ENCODE assay signal across 23 mouse cellular contexts in genomic region chr16:18356961-18357360, GRCm38 (mm10). TPM values are rescaled to one million over a fixed set of nuclear protein-coding genes. Genes with fewer than 3 reads are reported as not detected.
DNase-seq lines count a peak whose midpoint lies in the region; ATAC-seq lines count a peak whose summit lies in the region.
"Had no signal": no experiment of that assay in that cellular context is flagged by ENCODE, and none has a peak within 500 bp of the region (broad histone marks: within the 10 kb centered on the region; RNA-seq: fewer than 3 reads in every experiment).

No protein-coding gene starts in this region.

- peak; percentile 56 to 57 for DNase-seq in heart, adult 18-20 months
- DNase-seq in heart, postnatal 25 days (ENCODE audit: low spot score): no peak
- DNase-seq in ES-CJ7 (ENCODE audit: low read depth, low spot score): peak; percentile 51
- peak; percentile 71 for DNase-seq in ZHBTc4 (ENCODE audit: low read depth, low spot score)
- peak; percentile 51 for DNase-seq in gastrocnemius, postnatal 25 days
- DNase-seq in kidney, adult 11 months: no peak
- DNase-seq: adrenal gland, postnatal 25 days; B cell, adult 2 months; forebrain, postnatal 0 days; kidney, adult 2 months; kidney, postnatal 36 days; midbrain, embryonic 14.5 days; right cerebral cortex, postnatal 25 days; thymus, postnatal 4 days had no signal

- H3K27ac ChIP-seq in liver, embryonic 12.5 days: no peak overlapping the region
- H3K27ac ChIP-seq: layer of hippocampus, adult 2 months; left cerebral cortex, adult 2 months; limb, embryonic 12.5 days; neural tube, embryonic 15.5 days had no signal

- no peak overlapping the region for H3K4me3 ChIP-seq in liver, embryonic 12.5 days
- H3K4me3 ChIP-seq: erythroblast, embryonic 14.5 days; heart, embryonic 12.5 days; layer of hippocampus, adult 2 months; left cerebral cortex, adult 2 months; limb, embryonic 12.5 days; neural tube, embryonic 15.5 days had no signal

- no peaks in the 10 kb centered on the region for H3K36me3 ChIP-seq in liver, embryonic 12.5 days
- H3K36me3 ChIP-seq: heart, embryonic 12.5 days; limb, embryonic 12.5 days had no signal

- 60% methylated on average over 1 of the region's 1 CpGs for WGBS in liver, embryonic 12.5 days (ENCODE audit: insufficient replicate concordance)

- H3K4me2 ChIP-seq in liver, embryonic 12.5 days: no peak overlapping the region
- H3K4me2 ChIP-seq: heart, embryonic 12.5 days; limb, embryonic 12.5 days; neural tube, embryonic 15.5 days had no signal

- H3K27me3 ChIP-seq in liver, embryonic 12.5 days (replicated peaks): no peaks in the 10 kb centered on the region
- H3K27me3 ChIP-seq: heart, embryonic 12.5 days; limb, embryonic 12.5 days; neural tube, embryonic 15.5 days; Patski had no signal

- intact Hi-C loops in heart, postnatal 25 days (cut with DNase I): no loop called here

- H3K4me1 ChIP-seq in liver, embryonic 12.5 days: peaks cover 30% of the 10 kb centered on the region
- H3K4me1 ChIP-seq: heart, embryonic 12.5 days; limb, embryonic 12.5 days had no signal

- ATAC-seq in liver, embryonic 12.5 days: no peak
- ATAC-seq: forebrain, postnatal 0 days; hindbrain, embryonic 16.5 days; Patski had no signal

- H3K9me3 ChIP-seq in liver, embryonic 12.5 days (replicated peaks): no peaks in the 10 kb centered on the region
- H3K9me3 ChIP-seq: heart, embryonic 12.5 days; limb, embryonic 12.5 days; neural tube, embryonic 15.5 days had no signal

- H3K9ac ChIP-seq in liver, embryonic 12.5 days: no peak overlapping the region
- H3K9ac ChIP-seq: forebrain, postnatal 0 days; heart, embryonic 12.5 days; limb, embryonic 12.5 days; neural tube, embryonic 15.5 days had no signal

RNA-seq across cellular contexts. Expression of gene Arvcf, which starts 9.0 kb away (rescaled TPM):
- total RNA-seq in heart, adult 18-20 months (2021): 10 to 100 TPM; 13.1 to 15.1 TPM
- total RNA-seq in heart, postnatal 25 days (2021): 10 to 100 TPM; 18.6 to 21.7 TPM
- total RNA-seq in gastrocnemius, postnatal 25 days (2021): 10 to 100 TPM; 12.5 to 14.3 TPM
- 12.6 and 12.9 TPM in 2 replicates for polyA plus RNA-seq in liver, embryonic 12.5 days (2016; fragmentation: Nextera tagmentation; extraction: Ambion mirVana)

RNA-seq across cellular contexts. Expression of gene Tango2, which starts 9.1 kb away (rescaled TPM):
- total RNA-seq in heart, adult 18-20 months (2021): 100 to 1,000 TPM; 170 to 176 TPM
- 100 to 1,000 TPM; 147 TPM for total RNA-seq in heart, postnatal 25 days (2021)
- 10 to 100 TPM; 37.3 to 37.6 TPM for total RNA-seq in gastrocnemius, postnatal 25 days (2021)
- 76.3 and 79.3 TPM in 2 replicates for polyA plus RNA-seq in liver, embryonic 12.5 days (2016; fragmentation: Nextera tagmentation; extraction: Ambion mirVana)

Comparison
In these comparisons a context has a peak if more than half of its experiments do, and no peak if none do; other contexts are left out.
1. DNase-seq: peak in heart, adult 18-20 months (2 of 2), ES-CJ7 (single experiment), ZHBTc4 (single experiment) and gastrocnemius, postnatal 25 days (single experiment); none in heart, postnatal 25 days (single experiment) and kidney, adult 11 months (single experiment).